Mouse (Mus musculus) spleen, adult 2 months (tissue): ENCODE results near the gene Rbms3. TPM values are rescaled to one million over a fixed set of nuclear protein-coding genes. Genes with fewer than 3 reads are reported as not detected.

Source experiments
- DNase-seq, 2 experiments: peaks; one replicate each; pipeline versions ENCODE4 v3.0.0 to v3.0.0-alpha.2; 2012 to 2021; ENCODE audit warnings: low spot score in 2 of 2, low read depth in 1 of 2
- H3K27ac ChIP-seq: fragments of 200-500 bp; 2 replicates; pipeline ENCODE4 v1.5.1; 2012; ENCODE audit warnings: low read length, inconsistent platforms; ENCODE audit not compliant: insufficient read depth
- H3K27me3 ChIP-seq: fragments of 200-500 bp; 2 replicates; pipeline ENCODE4 v1.6.1; 2012; ENCODE audit warnings: mild to moderate bottlenecking, moderate library complexity, low read length, inconsistent platforms; ENCODE audit not compliant: control insufficient read depth, insufficient read depth
- H3K36me3 ChIP-seq: fragments of 200-500 bp; 2 replicates; pipeline ENCODE4 v1.6.1; 2012; ENCODE audit warnings: mild to moderate bottlenecking, low read length, inconsistent platforms; ENCODE audit not compliant: control insufficient read depth, insufficient read depth
- H3K4me1 ChIP-seq: fragments of 200-500 bp; 2 replicates; pipeline ENCODE4 v1.6.1; 2011; ENCODE audit warnings: inconsistent platforms; ENCODE audit not compliant: control insufficient read depth, insufficient read depth, insufficient read length
- H3K4me3 ChIP-seq: fragments of 200-500 bp; 2 replicates; pipeline ENCODE4 v1.5.1; 2011; ENCODE audit warnings: mild to moderate bottlenecking, inconsistent platforms; ENCODE audit not compliant: insufficient read depth, insufficient read length; ENCODE audit errors: extremely low read depth
- CTCF ChIP-seq: fragments of 200-500 bp; IDR thresholded peaks from 2 replicates; pipeline ENCODE4 v1.5.1; 2011; ENCODE audit warnings: mild to moderate bottlenecking, inconsistent platforms; ENCODE audit not compliant: insufficient read depth, insufficient read length, insufficient replicate concordance; ENCODE audit errors: extremely low read depth
- POLR2A ChIP-seq: fragments of 200-500 bp; IDR thresholded peaks from 2 replicates; pipeline ENCODE4 v1.6.1; 2011; ENCODE audit warnings: low read depth, low read length, inconsistent platforms
- WGBS: fragments of 180-500 bp; shearing (Covaris S2); methylation state at CpG from one replicate; pipeline ENCODE4 v1.1.7; 2018; 5-methylcytosine and 5-hydroxymethylcytosine counted together
- polyA plus RNA-seq: library from polyadenylated mRNA; depleted of rRNA; stranded (reverse); fragments of >200 nt; gene quantifications from 2 replicates; pipeline ENCODE4 v1.2.3, GENCODE M21; 2012

Rbms3 gene
- polyA plus RNA-seq, 1 experiment: 6.8 TPM

- Histone ChIP-seq H3K4me1 (no peaks in the 10 kb centered on the region), H3K4me3 (no peak overlapping the region), H3K27ac (no peak overlapping the region), H3K36me3 (no peaks in the 10 kb centered on the region), H3K27me3 (no peaks in the 10 kb centered on the region)
- 82% methylated on average over 8 of the region's 8 CpGs for WGBS
- no peak for DNase-seq
- TF ChIP-seq CTCF (no peak), POLR2A (no peak)
Measured at GRCm38 (mm10) chr9:117636492-117636891, 6.8 kb upstream of the Rbms3 start.

- no peaks in the 10 kb centered on the region for H3K36me3 ChIP-seq
- DNase-seq: no peak
- no peak for TF ChIP-seq CTCF
- no peak for TF ChIP-seq POLR2A
- H3K4me1 ChIP-seq: no peaks in the 10 kb centered on the region
- no peak overlapping the region for H3K4me3 ChIP-seq
- no peaks in the 10 kb centered on the region for H3K27me3 ChIP-seq
- H3K27ac ChIP-seq: no peak overlapping the region
Measured at GRCm38 (mm10) chr9:117627173-117627572, 2.5 kb downstream of the Rbms3 start.

GRCm38 (mm10) chr9:117600781-117601180, 28.9 kb downstream of the Rbms3 start:
- no peak for TF ChIP-seq CTCF
- no peak for TF ChIP-seq POLR2A
- WGBS: 79% methylated on average over 5 of the region's 5 CpGs
- DNase-seq: no peak
- no peaks in the 10 kb centered on the region for H3K36me3 ChIP-seq
- H3K4me3 ChIP-seq: no peak overlapping the region
- no peaks in the 10 kb centered on the region for H3K4me1 ChIP-seq
- no peaks in the 10 kb centered on the region for H3K27me3 ChIP-seq
- H3K27ac ChIP-seq: no peak overlapping the region

GRCm38 (mm10) chr9:117599341-117599740, 30.4 kb downstream of the Rbms3 start:
- DNase-seq: no peak
- 92% methylated on average over 9 of the region's 9 CpGs for WGBS
- no peaks in the 10 kb centered on the region for H3K4me1 ChIP-seq
- H3K36me3 ChIP-seq: no peaks in the 10 kb centered on the region
- TF ChIP-seq POLR2A (no peak), CTCF (no peak)
- no peak overlapping the region for H3K4me3 ChIP-seq
- H3K27me3 ChIP-seq: no peaks in the 10 kb centered on the region
- H3K27ac ChIP-seq: no peak overlapping the region

GRCm38 (mm10) chr9:117596162-117596561, 33.6 kb downstream of the Rbms3 start:
- Histone ChIP-seq H3K36me3 (no peaks in the 10 kb centered on the region), H3K27me3 (no peaks in the 10 kb centered on the region), H3K4me1 (no peaks in the 10 kb centered on the region), H3K27ac (no peak overlapping the region), H3K4me3 (no peak overlapping the region)
- DNase-seq: no peak
- 68% methylated on average over 5 of the region's 5 CpGs for WGBS
- TF ChIP-seq POLR2A: no peak
- no peak for TF ChIP-seq CTCF

- H3K4me3 ChIP-seq: no peak overlapping the region
- no peak overlapping the region for H3K27ac ChIP-seq
- TF ChIP-seq POLR2A: no peak
- TF ChIP-seq CTCF: no peak
- H3K36me3 ChIP-seq: no peaks in the 10 kb centered on the region
- no peaks in the 10 kb centered on the region for H3K4me1 ChIP-seq
- WGBS: 82% methylated on average over 6 of the region's 6 CpGs
- no peaks in the 10 kb centered on the region for H3K27me3 ChIP-seq
- no peak for DNase-seq
Measured at GRCm38 (mm10) chr9:117585345-117585744, 44.4 kb downstream of the Rbms3 start.

GRCm38 (mm10) chr9:117583638-117584037, 46.1 kb downstream of the Rbms3 start:
- Histone ChIP-seq H3K4me3 (no peak overlapping the region), H3K4me1 (no peaks in the 10 kb centered on the region), H3K27ac (no peak overlapping the region), H3K27me3 (no peaks in the 10 kb centered on the region), H3K36me3 (no peaks in the 10 kb centered on the region)
- DNase-seq: no peak
- WGBS: 58% methylated on average over 7 of the region's 7 CpGs
- TF ChIP-seq CTCF: no peak
- no peak for TF ChIP-seq POLR2A
